Mouse (Mus musculus) layer of hippocampus, adult 9-11 months (tissue): ENCODE measurements around the gene Slc39a2.
A peak's percentile ranks its signal among the peaks of the same experiment; 100 is the strongest.
"Not testable (repeated sequence)": the region's sequence is repeated elsewhere in the genome, so short reads cannot be mapped to it uniquely, and the experiment has no call there.

Experiments used
- DNase-seq: peaks from one replicate; pipeline ENCODE4 v3.0.0; 2022

Gene Slc39a2

GRCm38 (mm10) chr14:51892191-51892939, at the start of gene Slc39a2:
Slc39a2 (plus strand) TSS chr14:51892889.
- DNase-seq = no peak

GRCm38 (mm10) chr14:51843882-51844281, 48.8 kb upstream of the Slc39a2 start:
- no peak for DNase-seq

DNA sequence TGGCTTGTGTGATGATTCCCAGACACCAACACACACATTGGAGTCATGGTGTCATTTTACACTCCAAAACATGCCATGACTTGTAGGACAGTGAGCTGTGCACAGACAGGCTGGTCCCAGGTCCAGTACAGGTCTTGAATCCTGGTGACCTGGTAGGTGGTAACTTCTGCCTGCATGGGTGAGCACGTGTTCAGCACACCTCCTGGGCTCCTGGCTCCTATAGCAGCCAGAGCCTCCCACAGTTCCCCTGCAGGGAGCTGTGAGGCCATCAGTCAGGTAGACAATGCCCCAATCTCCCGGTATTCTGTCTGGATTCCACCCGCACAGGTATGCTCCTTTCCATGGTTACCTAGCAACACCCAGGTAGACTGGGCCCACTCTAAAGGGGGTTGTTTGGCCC, 46.1 kb upstream of the Slc39a2 start:
- DNase-seq = no peak

DNA sequence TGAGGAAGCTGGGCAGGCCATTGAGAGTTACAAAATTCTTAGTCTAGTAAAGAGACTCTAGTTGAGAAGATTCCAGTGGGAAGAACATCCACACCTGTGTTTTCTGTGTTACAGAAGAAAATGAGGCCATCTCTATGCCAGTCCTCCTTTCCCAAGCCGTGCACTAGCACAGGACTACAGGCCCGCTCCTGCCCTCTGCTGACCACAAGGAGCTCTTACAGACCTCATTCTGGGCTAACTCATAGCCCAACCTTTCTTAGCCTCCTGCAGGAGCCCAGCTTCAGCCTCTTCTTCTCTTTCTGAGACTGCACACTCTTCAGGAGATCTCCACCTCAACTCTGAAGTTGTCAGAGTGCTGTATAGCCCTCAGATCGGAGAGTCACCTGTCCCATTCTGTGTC, 41.7 kb upstream of the Slc39a2 start:
- not testable (repeated sequence) for DNase-seq

DNA sequence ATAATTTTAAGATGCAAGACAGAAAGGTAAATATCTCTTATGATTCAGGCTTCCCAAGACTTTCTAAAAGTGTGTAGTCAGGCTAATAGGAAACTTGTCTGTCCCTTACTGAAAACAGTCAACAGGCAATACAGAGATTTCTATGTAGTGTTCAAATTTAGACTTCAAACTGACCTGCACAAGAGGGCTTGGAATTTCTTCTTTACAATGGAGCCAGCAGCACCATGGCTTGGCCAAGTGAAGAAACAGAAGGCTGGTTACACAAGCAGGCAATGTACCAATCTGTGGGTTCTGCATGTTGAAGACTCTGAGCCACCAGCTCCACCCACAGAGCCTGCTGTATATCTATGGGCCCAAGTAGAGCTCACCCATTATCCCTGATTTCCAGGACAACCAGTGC, 39.3 kb upstream of the Slc39a2 start, which contains the start of gene Ear6:
Ear6 (plus strand) TSS at position 301 of the 400 bp plus-strand sequence.
- DNase-seq = peak; percentile 13

- not testable (repeated sequence) for DNase-seq
Measured at GRCm38 (mm10) chr14:51855280-51855679, 37.4 kb upstream of the Slc39a2 start.

DNA sequence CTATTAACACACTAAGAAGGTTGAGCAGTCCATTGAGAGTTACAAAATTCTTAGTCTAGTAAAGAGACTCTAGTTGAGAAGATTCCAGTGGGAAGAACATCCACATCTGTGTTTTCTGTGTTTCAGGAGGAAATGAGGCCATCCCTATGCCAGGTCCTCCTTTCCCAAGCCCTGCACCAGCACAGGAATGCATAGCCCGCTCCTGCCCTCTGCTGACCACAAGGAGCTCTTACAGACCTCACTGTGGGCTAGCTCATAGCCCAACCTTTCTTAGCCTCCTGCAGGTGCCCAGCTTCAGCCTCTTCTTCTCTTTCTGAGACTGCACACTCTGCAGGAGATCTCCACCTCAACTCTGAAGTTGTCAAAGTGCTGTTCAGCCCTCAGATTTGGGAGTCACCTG, 29.1 kb upstream of the Slc39a2 start:
- not testable (repeated sequence) for DNase-seq

DNA sequence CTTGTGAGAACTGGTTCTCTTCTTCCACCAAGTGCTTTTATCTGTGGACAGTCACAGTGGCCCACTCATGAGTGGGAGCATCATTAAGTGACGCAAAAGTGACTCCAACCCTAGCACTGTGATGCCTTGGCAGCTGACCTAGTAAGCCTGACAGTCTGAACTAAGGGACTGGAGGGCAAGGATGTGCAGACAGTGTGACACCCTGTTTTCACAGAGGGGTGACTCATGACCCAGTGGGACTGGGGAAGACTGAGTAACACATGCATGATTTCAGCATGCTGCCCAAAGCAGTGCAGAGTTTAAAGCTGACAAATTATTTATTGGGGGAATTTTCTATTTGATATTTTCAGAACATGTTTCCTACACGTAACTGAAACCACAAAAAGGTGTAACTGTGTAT, 21.9 kb upstream of the Slc39a2 start:
- DNase-seq = no peak

DNA sequence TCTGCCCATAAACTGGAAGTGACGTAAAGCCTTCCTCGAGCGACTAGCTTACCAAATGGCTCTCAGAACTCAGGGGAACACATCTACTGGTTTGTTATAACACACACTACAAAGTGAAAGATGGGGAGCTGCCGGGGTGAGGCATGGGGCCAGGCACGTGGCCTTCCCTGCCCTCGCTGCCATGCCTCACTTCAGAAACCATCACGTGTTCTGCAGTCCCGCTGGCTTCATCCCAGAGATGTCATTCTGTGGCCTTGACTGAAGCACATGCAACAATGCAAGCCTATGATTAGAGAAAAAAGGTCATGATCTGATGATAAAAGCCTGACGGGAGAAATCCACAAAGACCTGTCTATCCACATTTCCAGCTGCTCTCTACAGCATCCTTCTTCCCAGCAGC, 20.9 kb upstream of the Slc39a2 start:
- no peak for DNase-seq

- no peak for DNase-seq
Measured at GRCm38 (mm10) chr14:51877517-51877916, 15.2 kb upstream of the Slc39a2 start.

DNA sequence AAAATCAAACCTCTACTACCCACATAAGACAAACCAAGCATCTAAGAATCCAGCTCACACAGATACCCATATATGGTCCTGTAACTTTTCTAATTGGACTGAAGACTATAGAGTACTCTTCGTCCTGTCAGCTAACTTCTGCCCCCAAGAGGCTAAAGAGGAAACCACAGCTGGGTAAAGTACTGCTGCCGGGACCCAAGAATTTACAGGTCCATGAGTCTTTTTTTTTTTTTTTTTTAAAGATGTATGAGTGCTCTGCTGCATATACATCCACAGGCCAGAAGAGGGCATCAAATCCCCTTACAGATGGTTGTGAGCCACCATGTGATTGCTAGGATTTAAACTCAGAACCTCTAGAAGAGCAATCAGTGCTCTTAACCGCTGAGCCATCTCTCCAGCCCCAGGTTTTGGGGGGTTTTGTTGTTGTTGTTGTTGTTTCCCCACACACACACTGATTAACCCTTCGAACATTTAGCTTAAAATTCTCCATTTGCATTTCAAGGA, 9.1 kb upstream of the Slc39a2 start:
- peak; percentile 75 for DNase-seq

- no peak for DNase-seq
Measured at GRCm38 (mm10) chr14:51884031-51884544, 8.6 kb upstream of the Slc39a2 start.

DNA sequence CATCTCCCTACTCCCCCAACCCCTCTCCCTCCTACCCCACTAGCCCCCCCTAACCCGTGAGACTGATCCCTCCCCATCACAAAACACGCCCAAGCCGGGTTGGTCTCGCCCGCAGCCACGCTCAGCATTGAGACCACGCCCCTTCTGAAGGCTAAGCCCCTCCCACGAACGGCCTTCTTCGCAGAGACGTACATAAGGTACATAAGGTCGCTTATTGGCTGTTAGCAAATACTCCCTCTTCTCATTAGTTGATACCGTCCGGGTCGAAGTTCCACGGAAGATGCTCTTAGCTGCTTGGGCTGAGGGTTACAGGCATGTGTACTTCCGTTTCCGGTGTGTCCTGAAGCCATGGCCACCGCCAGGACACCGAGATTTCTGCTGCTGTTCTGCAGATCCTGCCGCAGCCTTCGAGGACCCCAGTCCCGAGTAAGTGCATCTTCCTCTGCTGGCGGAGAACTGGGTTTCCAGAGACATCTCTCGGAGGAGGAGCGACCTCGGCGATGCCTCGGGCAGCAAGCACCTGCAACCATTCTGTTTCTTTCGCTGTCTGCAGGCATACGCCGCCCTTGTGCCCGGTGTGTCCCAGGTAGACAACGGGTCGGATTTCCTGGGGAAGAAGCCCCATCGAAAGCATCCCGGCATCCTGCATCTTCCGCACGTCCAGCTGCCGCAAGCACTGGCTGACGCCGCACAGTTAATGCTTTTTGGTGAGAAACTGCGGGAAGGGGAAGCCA, 7.9 kb upstream of the Slc39a2 start, which contains the start of gene Mettl17:
Mettl17 (plus strand) TSS at position 245 of the 734 bp plus-strand sequence.
- DNase-seq = peak; percentile 97

- no peak for DNase-seq
Measured at GRCm38 (mm10) chr14:51886051-51886450, 6.6 kb upstream of the Slc39a2 start.

GRCm38 (mm10) chr14:51889833-51890232, 2.9 kb upstream of the Slc39a2 start:
- no peak for DNase-seq

DNA sequence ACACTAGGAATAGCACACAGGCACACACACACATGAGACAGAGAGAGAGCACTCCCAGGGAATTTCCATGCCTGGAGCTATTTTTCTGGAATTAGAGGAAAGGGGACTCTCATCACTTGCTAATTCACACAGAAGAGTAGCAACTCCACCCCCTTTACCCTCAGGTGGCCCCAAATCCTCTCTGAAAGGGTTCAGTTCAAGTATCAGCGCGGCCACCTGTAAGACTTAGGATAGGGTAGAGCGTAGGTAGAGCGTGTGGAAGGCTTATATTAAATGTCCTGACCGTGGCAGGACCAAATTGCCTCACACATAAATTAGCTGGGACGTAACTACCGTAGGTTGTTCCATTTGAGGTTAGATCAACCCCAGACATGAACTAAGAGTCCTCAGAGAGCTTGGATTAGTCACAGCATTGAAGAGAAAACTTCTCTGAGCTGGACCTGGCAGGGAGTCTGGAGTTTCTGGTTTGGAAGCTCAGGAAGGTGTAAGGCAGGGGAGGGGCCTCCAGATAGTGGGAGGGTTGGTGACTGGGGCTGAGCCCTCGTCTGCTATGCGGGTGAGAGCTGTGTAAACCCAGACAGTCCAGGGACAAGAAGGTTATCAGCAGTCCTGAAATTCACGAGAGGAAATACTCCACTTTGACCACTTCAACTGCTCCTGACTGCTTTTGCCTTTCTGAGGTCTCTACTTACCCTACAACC, 555 bp downstream of the Slc39a2 start:
- DNase-seq = no peak

DNA sequence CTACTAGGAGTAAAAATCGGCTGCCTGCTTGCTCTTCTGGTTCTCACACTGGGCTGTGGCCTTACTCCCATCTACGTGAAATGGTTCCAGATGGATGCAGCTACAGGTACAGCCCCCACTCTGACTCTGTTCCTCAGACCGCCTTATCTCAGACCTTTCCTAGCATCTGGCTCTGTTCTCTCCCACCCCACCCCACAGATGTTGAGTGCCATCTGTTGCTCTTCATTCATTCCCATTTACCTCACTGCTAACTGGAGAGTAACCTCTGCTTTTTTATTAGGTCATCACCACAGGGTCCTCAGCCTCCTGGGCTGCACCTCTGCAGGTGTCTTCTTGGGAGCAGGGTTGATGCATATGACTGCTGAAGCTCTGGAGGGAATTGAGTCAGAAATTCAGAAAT, 1.1 kb downstream of the Slc39a2 start:
- DNase-seq = no peak

DNA sequence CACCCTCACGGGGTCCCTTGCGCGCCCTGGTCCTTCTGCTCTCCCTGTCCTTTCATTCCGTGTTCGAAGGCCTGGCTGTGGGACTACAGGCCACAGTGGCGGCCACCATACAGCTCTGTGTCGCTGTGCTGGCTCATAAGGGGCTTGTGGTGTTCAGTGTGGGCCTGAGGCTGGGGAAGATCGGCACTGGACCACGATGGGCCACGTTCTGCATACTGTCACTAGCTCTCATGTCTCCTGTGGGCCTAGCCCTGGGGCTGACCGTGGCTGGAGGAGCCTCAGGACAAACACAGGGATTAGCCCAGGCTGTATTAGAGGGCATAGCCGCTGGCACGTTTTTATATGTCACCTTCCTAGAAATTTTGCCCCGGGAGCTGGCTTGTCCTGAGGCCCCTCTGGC, 2.4 kb downstream of the Slc39a2 start:
- no peak for DNase-seq

- DNase-seq = no peak
Measured at GRCm38 (mm10) chr14:51896019-51896418, 3.3 kb downstream of the Slc39a2 start.

- DNase-seq = no peak
Measured at GRCm38 (mm10) chr14:51896539-51897170, 4.0 kb downstream of the Slc39a2 start.

GRCm38 (mm10) chr14:51899351-51899750, 6.7 kb downstream of the Slc39a2 start:
- no peak for DNase-seq
